ENCODE assay signal across 22 mouse cellular contexts in genomic region chr15:94417216-94418155, GRCm38 (mm10). TPM values are rescaled to one million over a fixed set of nuclear protein-coding genes. Genes with fewer than 3 reads are reported as not detected.
A peak's percentile ranks its signal among the peaks of the same experiment; 100 is the strongest.
DNase-seq lines count a peak whose midpoint lies in the region; ATAC-seq and TF ChIP-seq lines count a peak whose summit lies in the region.
"Had no signal": no experiment of that assay in that cellular context is flagged by ENCODE, and none has a peak within 500 bp of the region (broad histone marks: within the 10 kb centered on the region; RNA-seq: fewer than 3 reads in every experiment).

No protein-coding gene starts in this region.

- H3K4me3 ChIP-seq in CH12.LX (replicated peaks in 1 of 3; ENCODE audit: low read depth in 2 of 3, low read length in 2 of 3, poor library complexity in 1 of 3), result no peak overlapping the region
- H3K4me3 ChIP-seq in MEL (ENCODE audit: control insufficient read depth in 1 of 2, insufficient read depth in 1 of 2, low read depth in 2 of 2, low read length in 2 of 2), result no peak overlapping the region
- no peak overlapping the region for H3K4me3 ChIP-seq in hindbrain, embryonic 14.5 days (replicated peaks; ENCODE audit: low read length)
- H3K4me3 ChIP-seq: embryonic facial prominence, embryonic 13.5 days; forebrain, embryonic 12.5 days; heart, adult 2 months; heart, embryonic 12.5 days had no signal

- DNase-seq in CH12.LX (ENCODE audit: extremely low read depth) (peak; percentile 71), MEL (ENCODE audit: low read depth, low spot score) (peak; percentile 92)
- DNase-seq in heart, adult 8-10 months (ENCODE audit: low spot score), result no peak
- DNase-seq in thymus, postnatal 25 days, result no peak
- DNase-seq in hindbrain, embryonic 14.5 days (ENCODE audit: low spot score), result no peak
- DNase-seq: adrenal gland, postnatal 25 days; cerebellum, adult 11 months; cerebellum, adult 9-10 months; cerebellum, postnatal 25 days; gastrocnemius, postnatal 10 days; heart, adult 2 months had no signal

- peak overlapping the region; percentile 22; the same call in 1 of the 2 replicates for H3K4me2 ChIP-seq in CH12.LX (ENCODE audit: insufficient read depth, low read depth, poor library complexity, severe bottlenecking)
- H3K4me2 ChIP-seq in hindbrain, embryonic 14.5 days (replicated peaks), result no peak overlapping the region
- H3K4me2 ChIP-seq: embryonic facial prominence, embryonic 13.5 days; forebrain, embryonic 12.5 days; heart, embryonic 12.5 days had no signal

- no peaks in the 10 kb centered on the region for H3K36me3 ChIP-seq in CH12.LX (replicated peaks in 1 of 2; ENCODE audit: control insufficient read depth in 1 of 2, insufficient read depth in 1 of 2, low read length in 1 of 2)
- peaks cover 0 to 4% of the 10 kb centered on the region in 2 experiments; a peak in 1 of 4 replicates for H3K36me3 ChIP-seq in MEL (ENCODE audit: control insufficient read depth in 1 of 2, insufficient read depth in 2 of 2, low read length in 2 of 2)
- H3K36me3 ChIP-seq in hindbrain, embryonic 14.5 days (replicated peaks; ENCODE audit: control insufficient read depth, insufficient read depth), result no peaks in the 10 kb centered on the region
- H3K36me3 ChIP-seq: embryonic facial prominence, embryonic 13.5 days; forebrain, embryonic 12.5 days; G1E; heart, embryonic 12.5 days had no signal

- no peak for TF ChIP-seq CTCF in CH12.LX (conservative IDR thresholded peaks at IDR 0.05 in 1 of 2, IDR thresholded peaks at IDR 0.05 in 1 of 2; ENCODE audit: low read depth in 2 of 2, low read length in 2 of 2)
- no peak for TF ChIP-seq CTCF in MEL (IDR thresholded peaks at IDR 0.05 in 2 of 3, conservative IDR thresholded peaks at IDR 0.05 in 1 of 3; ENCODE audit: control insufficient read depth in 1 of 3, insufficient read depth in 1 of 3, low read depth in 2 of 3, low read length in 3 of 3, poor library complexity in 1 of 3, severe bottlenecking in 1 of 3)

- no peaks in the 10 kb centered on the region for H3K27me3 ChIP-seq in CH12.LX (replicated peaks)
- H3K27me3 ChIP-seq in MEL (ENCODE audit: control insufficient read depth in 1 of 2, insufficient read depth in 2 of 2, low read length in 2 of 2), result peaks cover 2% of the 10 kb centered on the region in 2 experiments; a peak in 3 of 4 replicates
- no peaks in the 10 kb centered on the region for H3K27me3 ChIP-seq in hindbrain, embryonic 14.5 days (ENCODE audit: control insufficient read depth, insufficient read depth, low read length)
- H3K27me3 ChIP-seq: embryonic facial prominence, embryonic 13.5 days; forebrain, embryonic 12.5 days; heart, embryonic 12.5 days had no signal

- dilution Hi-C loops in CH12.LX (cut with MboI; ENCODE audit: extremely low pct_ligation_motif_present, extremely low pct_unique_long_range_greater_than_20kb, low sequenced_read_pairs), result no loop called here

- H3K9me3 ChIP-seq in CH12.LX (replicated peaks; ENCODE audit: low read length) (no peaks in the 10 kb centered on the region), MEL (replicated peaks; ENCODE audit: insufficient read depth, low read length) (no peaks in the 10 kb centered on the region)
- no peaks in the 10 kb centered on the region for H3K9me3 ChIP-seq in hindbrain, embryonic 14.5 days (ENCODE audit: control insufficient read depth, low read length)
- H3K9me3 ChIP-seq: embryonic facial prominence, embryonic 13.5 days; forebrain, embryonic 12.5 days; heart, embryonic 12.5 days had no signal

- TF ChIP-seq POLR2A in CH12.LX (IDR thresholded peaks at IDR 0.05; ENCODE audit: low read depth, low read length) (no peak), MEL (IDR thresholded peaks at IDR 0.05; ENCODE audit: control insufficient read depth in 1 of 2, insufficient read depth in 1 of 2, low read depth in 1 of 2, low read length in 2 of 2, poor library complexity in 1 of 2) (no peak)

- H3K4me1 ChIP-seq in CH12.LX (ENCODE audit: control insufficient read depth in 1 of 2, insufficient read depth in 2 of 2) (peaks cover 19 to 42% of the 10 kb centered on the region in 2 experiments), MEL (ENCODE audit: control insufficient read depth in 1 of 2, insufficient read depth in 2 of 2, low read length in 2 of 2) (0 out of 4 replicates have a peak, but pooled peaks cover 0 to 2% of the 10 kb centered on the region in 2 experiments)
- H3K4me1 ChIP-seq in hindbrain, embryonic 14.5 days (replicated peaks; ENCODE audit: control insufficient read depth, insufficient read depth, low read length), result 0 out of 2 replicates have a peak, but pooled peaks cover 5% of the 10 kb centered on the region
- H3K4me1 ChIP-seq: heart, embryonic 12.5 days had no signal

- ATAC-seq in common myeloid progenitor, adult 5-6 weeks (replicated peaks; ENCODE audit: low read depth, poor library complexity, severe bottlenecking), result peak; percentile 97
- peak; percentile 98 for ATAC-seq in megakaryocyte progenitor cell, adult 5-6 weeks (replicated peaks; ENCODE audit: poor library complexity)
- no peak for ATAC-seq in hindbrain, embryonic 14.5 days (ENCODE audit: low FRiP score)
- ATAC-seq: activated CD4-positive, CD25-positive, alpha-beta regulatory T cell, adult 4 months; forebrain, embryonic 16.5 days; hindbrain, embryonic 16.5 days; inflammation-experienced regulatory T-cells, adult 6 months; Patski had no signal

- TF ChIP-seq RAD21 in CH12.LX (IDR thresholded peaks at IDR 0.05; ENCODE audit: low read depth, low read length) (no peak), MEL (IDR thresholded peaks at IDR 0.05; ENCODE audit: low read depth, low read length) (no peak)

- H3K79me2 ChIP-seq in CH12.LX (replicated peaks; ENCODE audit: control insufficient read depth, extremely low read depth, insufficient read depth, poor library complexity, severe bottlenecking), result no peaks in the 10 kb centered on the region
- H3K79me2 ChIP-seq in MEL (ENCODE audit: control insufficient read depth, insufficient read depth, low read length, poor library complexity), result no peaks in the 10 kb centered on the region

- H3K27ac ChIP-seq in CH12.LX (ENCODE audit: insufficient read depth, low read depth), result peak overlapping the region; percentile 86
- no peak overlapping the region for H3K27ac ChIP-seq in MEL (ENCODE audit: control insufficient read depth, low read depth, low read length)
- no peak overlapping the region for H3K27ac ChIP-seq in hindbrain, embryonic 14.5 days
- H3K27ac ChIP-seq: embryonic facial prominence, embryonic 13.5 days; forebrain, embryonic 12.5 days; heart, adult 2 months had no signal

- H3K9ac ChIP-seq in CH12.LX (ENCODE audit: insufficient read depth, low read depth) (peak overlapping the region; percentile 63; the same call in 1 of the 2 replicates), MEL (ENCODE audit: control insufficient read depth, low read depth, low read length, poor library complexity, severe bottlenecking) (no peak overlapping the region)
- H3K9ac ChIP-seq in hindbrain, embryonic 14.5 days, result no peak overlapping the region
- H3K9ac ChIP-seq: embryonic facial prominence, embryonic 13.5 days; forebrain, embryonic 12.5 days; heart, embryonic 12.5 days had no signal

- TF ChIP-seq EP300 in CH12.LX (IDR thresholded peaks at IDR 0.05; ENCODE audit: low read length) (no peak), MEL (IDR thresholded peaks at IDR 0.05; ENCODE audit: low read depth in 1 of 2, low read length in 2 of 2) (peak in 1 of 2 experiments; percentile 68; a peak in 1 of 4 replicates)

- in situ Hi-C loops in CH12.LX (cut with MboI; ENCODE audit: low pct_ligation_motif_present, low pct_unique_long_range_greater_than_20kb, low sequenced_read_pairs), result loop anchor here (5.0 kb wide), 1 partner anchor 40 kb away; no protein-coding TSS in a partner anchor

- WGBS in hindbrain, embryonic 14.5 days, result 85% methylated on average over 18 of the region's 18 CpGs

TF ChIP-seq in CH12.LX, 34 proteins besides CTCF, POLR2A, EP300 and RAD21:
- TF ChIP-seq BHLHE40 (IDR thresholded peaks at IDR 0.05; ENCODE audit: low read depth, low read length), result peak; percentile 36; the same call in 1 of the 2 replicates
- no peak for TF ChIP-seq POLR2AphosphoS2 (IDR thresholded peaks at IDR 0.05; ENCODE audit: low read depth, low read length)
- 0 out of 2 replicates have a peak, but pooled peaks have one; percentile 27 for TF ChIP-seq TBP (conservative IDR thresholded peaks at IDR 0.05; ENCODE audit: low read depth, low read length)

TF ChIP-seq in MEL, 35 proteins besides CTCF, POLR2A, EP300 and RAD21:
- TF ChIP-seq GATA1 (IDR thresholded peaks at IDR 0.05; ENCODE audit: low read depth, low read length) (0 out of 2 replicates have a peak, but pooled peaks have one; percentile 16), CHD1 (IDR thresholded peaks at IDR 0.05; ENCODE audit: low read depth, low read length) (no peak), ELF1 (IDR thresholded peaks at IDR 0.05; ENCODE audit: low read depth, low read length) (no peak), USF1 (IDR thresholded peaks at IDR 0.05; ENCODE audit: low read depth, low read length) (0 out of 2 replicates have a peak, but pooled peaks have one; percentile 37), E2F4 (IDR thresholded peaks at IDR 0.05; ENCODE audit: borderline replicate concordance, low read depth, low read length) (no peak)
TF ChIP-seq in MEL: peak in this region for 2.

RNA-seq across cellular contexts. Expression of gene Adamts20, which starts 47.7 kb away (rescaled TPM):
- total RNA-seq in CH12.LX (2012; rRNA removed), result 0.46 and 0.68 TPM in 2 replicates
- total RNA-seq in CH12.LX (2014; rRNA removed), result 0.50 and 1.5 TPM in 2 replicates
- polyA plus RNA-seq in CH12.LX (2012; ENCODE audit: insufficient read length, low read depth), result 0.37 and 0.85 TPM in 2 replicates
- 2.1 TPM in 2 replicates for total RNA-seq in MEL (2012; rRNA removed)
- 1 to 10 TPM in 1 of 2 experiments, not detected in 1; 3.6 TPM for polyA plus RNA-seq in MEL (2012; ENCODE audit: insufficient read depth in 1 of 2, insufficient read length in 2 of 2, low read depth in 1 of 2, low replicate concordance in 2 of 2, missing spikeins in 1 of 2)
- total RNA-seq in common myeloid progenitor, adult 5-6 weeks (2017), result 0.15 TPM in 1 of 2 replicates, not detected in the other
- not detected in 2 replicates for total RNA-seq in megakaryocyte progenitor cell, adult 5-6 weeks (2015)
- 0.03 TPM in 1 of 2 replicates, not detected in the other for total RNA-seq in megakaryocyte progenitor cell, adult 5-6 weeks (2017)
- under 1 TPM; 0.06 to 0.32 (median 0.14) TPM for total RNA-seq in heart, adult 8-10 months (2022)
- 4.3 and 4.9 TPM in 2 replicates for polyA plus RNA-seq in hindbrain, embryonic 14.5 days (2014; fragmentation: Nextera tagmentation; extraction: Ambion mirVana)
- polyA plus RNA-seq: G1E; inflammation-experienced regulatory T-cells, adult 6 months had no signal

Comparison
In these comparisons a context has a peak if more than half of its experiments do, and no peak if none do; other contexts are left out.
1. DNase-seq: peak in CH12.LX (single experiment) and MEL (single experiment); none in heart, adult 8-10 months (single experiment), thymus, postnatal 25 days (single experiment) and hindbrain, embryonic 14.5 days (single experiment).
2. Of the 35 proteins assayed by ChIP-seq in both MEL and CH12.LX: peak only in MEL: USF1; only in CH12.LX: BHLHE40 and TBP; in both: none; in neither: 31; mixed calls (peak in some experiments, not most) for 1.